Mouse (Mus musculus): ENCODE data around the gene Gm10392. TPM values are rescaled to one million over a fixed set of nuclear protein-coding genes. Genes with fewer than 3 reads are reported as not detected.

Gm10392 gene
- polyA plus RNA-seq, 1 experiment from 2014 or later = not detected

DNA sequence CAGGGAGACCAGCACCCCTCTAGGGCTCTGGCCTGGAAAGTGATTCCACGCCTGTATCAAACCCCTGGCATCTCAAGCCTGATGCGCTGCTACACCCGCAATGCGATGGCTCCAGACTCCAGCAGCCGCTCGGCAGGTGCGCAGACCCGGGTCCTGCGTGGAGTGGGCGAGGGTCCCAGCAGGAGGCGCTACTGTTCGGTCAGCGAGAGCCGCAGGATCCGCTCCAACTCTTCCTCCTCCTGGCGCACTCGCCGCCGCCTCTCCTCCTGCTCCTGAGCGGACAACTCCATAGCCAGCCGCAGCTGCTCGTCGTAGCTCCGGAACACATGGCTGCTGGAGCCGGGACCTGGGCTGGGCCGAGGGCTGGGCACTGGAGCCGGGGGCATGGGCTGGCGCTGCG is 47.6 kb downstream of the Gm10392 start:
- peaks cover 4% of the 10 kb centered on the region; the same call in 1 of the 2 replicates for H3K4me1 ChIP-seq (ENCODE audit: control insufficient read depth, insufficient read depth, low read length)
- ATAC-seq (ENCODE audit: insufficient read depth, low FRiP score) = no peak
- 78% methylated on average over 29 of the region's 29 CpGs for WGBS
- no peaks in the 10 kb centered on the region for H3K9me3 ChIP-seq (replicated peaks; ENCODE audit: control insufficient read depth, low read length)
- no peak overlapping the region for H3K4me3 ChIP-seq (replicated peaks; ENCODE audit: low read length)
- H3K27me3 ChIP-seq (ENCODE audit: control insufficient read depth, insufficient read depth, low read length) = peaks cover 23% of the 10 kb centered on the region
- H3K27ac ChIP-seq (ENCODE audit: low read length) = no peak overlapping the region
- H3K9ac ChIP-seq (ENCODE audit: low read length) = no peak overlapping the region
- H3K36me3 ChIP-seq (ENCODE audit: control insufficient read depth, insufficient read depth, low read length) = no peaks in the 10 kb centered on the region
- no peak overlapping the region for H3K4me2 ChIP-seq (ENCODE audit: low read depth, low read length)

DNA sequence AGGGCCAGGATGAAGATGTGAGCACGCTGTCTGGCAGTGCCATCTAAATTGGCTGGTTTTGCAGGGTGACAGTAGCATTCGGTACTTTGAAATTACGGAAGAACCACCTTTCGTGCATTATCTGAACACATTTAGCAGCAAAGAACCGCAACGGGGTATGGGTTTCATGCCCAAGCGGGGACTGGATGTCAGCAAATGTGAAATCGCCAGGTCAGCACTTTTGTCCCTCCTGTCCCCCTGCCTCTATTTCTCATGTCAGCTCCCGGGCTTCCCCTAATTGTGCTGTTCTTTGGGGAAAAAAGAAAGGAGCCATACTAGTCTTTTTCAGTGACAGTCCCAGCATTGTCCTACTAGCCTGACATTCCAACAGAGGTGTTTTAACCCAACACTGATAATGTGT is 50.6 kb downstream of the Gm10392 start:
- Histone ChIP-seq H3K27me3 (ENCODE audit: control insufficient read depth, insufficient read depth, low read length) (peaks cover 38% of the 10 kb centered on the region), H3K4me1 (ENCODE audit: control insufficient read depth, insufficient read depth, low read length) (peaks cover 4% of the 10 kb centered on the region; the same call in 1 of the 2 replicates), H3K4me2 (ENCODE audit: low read depth, low read length) (no peak overlapping the region), H3K27ac (ENCODE audit: low read length) (no peak overlapping the region), H3K36me3 (ENCODE audit: control insufficient read depth, insufficient read depth, low read length) (no peaks in the 10 kb centered on the region), H3K9ac (ENCODE audit: low read length) (no peak overlapping the region), H3K4me3 (replicated peaks; ENCODE audit: low read length) (no peak overlapping the region), H3K9me3 (replicated peaks; ENCODE audit: control insufficient read depth, low read length) (no peaks in the 10 kb centered on the region)
- 87% methylated on average over 9 of the region's 9 CpGs for WGBS
- no peak for ATAC-seq (ENCODE audit: insufficient read depth, low FRiP score)

DNA sequence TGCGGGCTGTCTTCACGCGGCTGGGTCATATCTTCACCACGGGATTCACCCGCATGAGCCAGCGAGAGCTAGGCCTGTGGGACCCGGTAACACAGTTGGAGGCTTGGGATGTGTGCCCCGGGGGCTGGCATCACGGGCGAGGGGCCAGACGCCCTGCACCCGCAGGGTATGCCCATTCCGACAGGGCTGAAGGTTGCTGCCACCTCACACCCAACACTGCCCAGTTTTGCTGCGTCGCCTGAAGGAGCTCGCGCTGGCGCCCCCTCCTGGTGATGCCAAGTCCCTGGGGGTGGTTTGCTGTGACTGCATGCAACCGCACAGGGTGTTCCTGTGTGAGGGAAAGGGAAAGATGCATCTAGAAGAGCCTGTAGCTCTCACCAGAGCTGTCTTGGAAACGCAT is 51.2 kb downstream of the Gm10392 start:
- Histone ChIP-seq H3K27me3 (ENCODE audit: control insufficient read depth, insufficient read depth, low read length) (peaks cover 44% of the 10 kb centered on the region), H3K4me3 (replicated peaks; ENCODE audit: low read length) (no peak overlapping the region; the same call in 1 of the 2 replicates)

DNA sequence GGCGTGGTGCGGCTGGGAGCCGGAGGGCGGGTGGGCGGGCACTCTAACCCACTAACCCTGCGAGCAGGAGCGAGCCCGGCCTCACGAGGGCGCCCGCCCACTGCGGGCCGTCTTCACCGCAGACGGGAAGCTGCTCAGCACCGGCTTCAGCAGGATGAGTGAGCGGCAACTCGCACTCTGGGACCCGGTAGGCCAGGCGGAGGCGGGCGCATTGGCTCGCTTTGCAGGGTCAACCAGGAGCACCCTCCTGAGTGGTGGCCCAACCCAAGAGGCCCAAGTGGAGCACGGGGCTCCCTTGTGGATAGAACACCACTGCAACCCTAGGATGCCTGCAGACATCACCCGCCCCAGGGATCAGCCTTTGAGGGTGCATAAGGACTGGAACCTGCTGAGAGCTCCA is 51.8 kb downstream of the Gm10392 start:
- Histone ChIP-seq H3K4me2 (ENCODE audit: low read depth, low read length) (peak overlapping the region; percentile 29; the same call in 1 of the 2 replicates), H3K4me1 (ENCODE audit: control insufficient read depth, insufficient read depth, low read length) (peaks cover 10% of the 10 kb centered on the region), H3K36me3 (ENCODE audit: control insufficient read depth, insufficient read depth, low read length) (no peaks in the 10 kb centered on the region), H3K9me3 (replicated peaks; ENCODE audit: control insufficient read depth, low read length) (no peaks in the 10 kb centered on the region), H3K4me3 (replicated peaks; ENCODE audit: low read length) (no peak overlapping the region), H3K27ac (ENCODE audit: low read length) (no peak overlapping the region), H3K9ac (ENCODE audit: low read length) (no peak overlapping the region), H3K27me3 (ENCODE audit: control insufficient read depth, insufficient read depth, low read length) (peaks cover 47% of the 10 kb centered on the region)
- WGBS = 4% methylated on average over 25 of the region's 25 CpGs
- ATAC-seq (ENCODE audit: insufficient read depth, low FRiP score) = peak; percentile 42; the same call in 1 of the 2 replicates

More for the DNA sequence above, 51.2 kb downstream of the Gm10392 start:
- Histone ChIP-seq H3K4me1 (ENCODE audit: control insufficient read depth, insufficient read depth, low read length) (peaks cover 7% of the 10 kb centered on the region), H3K36me3 (ENCODE audit: control insufficient read depth, insufficient read depth, low read length) (no peaks in the 10 kb centered on the region), H3K9me3 (replicated peaks; ENCODE audit: control insufficient read depth, low read length) (no peaks in the 10 kb centered on the region), H3K27ac (ENCODE audit: low read length) (no peak overlapping the region), H3K4me2 (ENCODE audit: low read depth, low read length) (peak overlapping the region; percentile 26; the same call in 1 of the 2 replicates), H3K9ac (ENCODE audit: low read length) (no peak overlapping the region)
- WGBS = 15% methylated on average over 20 of the region's 20 CpGs
- no peak for ATAC-seq (ENCODE audit: insufficient read depth, low FRiP score)

Other genes starting within 250 kb of the Gm10392 start
- 0.12 and 2.0 TPM in 2 replicates for gene Coro6, start 56.8 kb downstream of the Gm10392 start, polyA plus RNA-seq (2015; fragmentation: Nextera tagmentation; extraction: Ambion mirVana)
- gene Ankrd13b, start 29.5 kb downstream of the Gm10392 start, polyA plus RNA-seq (2015; fragmentation: Nextera tagmentation; extraction: Ambion mirVana) = 2.4 and 2.8 TPM in 2 replicates
- 7.9 and 9.1 TPM in 2 replicates for gene Git1, start 25.6 kb downstream of the Gm10392 start, polyA plus RNA-seq (2015; fragmentation: Nextera tagmentation; extraction: Ambion mirVana)
- gene Abhd15, start 4.1 kb downstream of the Gm10392 start, polyA plus RNA-seq (2015; fragmentation: Nextera tagmentation; extraction: Ambion mirVana) = 3.2 and 4.2 TPM in 2 replicates
- 25.1 and 25.5 TPM in 2 replicates for gene Trp53i13, start 3.2 kb downstream of the Gm10392 start, polyA plus RNA-seq (2015; fragmentation: Nextera tagmentation; extraction: Ambion mirVana)
- 11.5 and 12.1 TPM in 2 replicates for gene Taok1, start 88.6 kb upstream of the Gm10392 start, polyA plus RNA-seq (2015; fragmentation: Nextera tagmentation; extraction: Ambion mirVana)
- gene Nufip2, start 167.0 kb upstream of the Gm10392 start, polyA plus RNA-seq (2015; fragmentation: Nextera tagmentation; extraction: Ambion mirVana) = 3.4 and 4.2 TPM in 2 replicates
- gene Cryba1, start 206.1 kb upstream of the Gm10392 start, polyA plus RNA-seq (2015; fragmentation: Nextera tagmentation; extraction: Ambion mirVana) = not detected in 2 replicates
- gene Myo18a, start 244.0 kb upstream of the Gm10392 start, polyA plus RNA-seq (2015; fragmentation: Nextera tagmentation; extraction: Ambion mirVana) = 44.9 and 46.0 TPM in 2 replicates